Mouse (Mus musculus): Measurements from ENCODE around the gene Mcm9.

DNA sequence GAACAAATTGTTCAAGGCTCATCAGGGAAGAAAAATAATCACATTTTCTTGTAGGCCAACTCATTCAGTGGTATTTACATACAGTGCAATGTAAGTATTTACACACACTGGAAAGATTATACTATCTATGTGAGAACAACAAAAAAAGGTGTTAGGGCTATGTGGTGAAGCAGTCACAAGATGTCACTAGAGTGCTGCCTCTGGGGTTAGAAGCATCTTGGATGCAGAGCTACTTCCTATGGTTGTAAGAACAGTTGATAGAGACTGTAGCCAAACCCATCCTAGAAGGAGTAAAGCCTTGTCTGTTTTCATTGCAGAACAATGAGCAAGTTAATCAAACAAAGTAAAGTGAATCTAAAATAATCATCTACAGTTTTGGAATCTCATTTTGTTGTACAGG lies 11.3 kb upstream of the Mcm9 start:
- TF ChIP-seq CTCF (IDR thresholded peaks at IDR 0.05; ENCODE audit: borderline replicate concordance, insufficient read depth, low read length) = no peak
- TF ChIP-seq POLR2A (IDR thresholded peaks at IDR 0.05; ENCODE audit: low read depth, low read length) = no peak
